Mouse (Mus musculus): ENCODE results near the gene Arhgap24.

GRCm38 (mm10) chr5:102643364-102643763, 162.2 kb downstream of the Arhgap24 start:
- no peak for TF ChIP-seq CTCF (IDR thresholded peaks at IDR 0.05; ENCODE audit: low read depth, low read length)
- TF ChIP-seq POLR2A (IDR thresholded peaks at IDR 0.05; ENCODE audit: borderline replicate concordance, low read depth, low read length), result no peak
